Mouse (Mus musculus): ENCODE data around the gene Gria4.
A peak's percentile ranks its signal among the peaks of the same experiment; 100 is the strongest.
"Not testable (repeated sequence)": the region's sequence is repeated elsewhere in the genome, so short reads cannot be mapped to it uniquely, and the experiment has no call there.

The Gria4 gene

GRCm38 (mm10) chr9:4795544-4796288 lies at the start of gene Gria4:
TSS of gene Gria4 (minus strand) at chr9:4796234.
- peak; percentile 90 for DNase-seq

GRCm38 (mm10) chr9:4810941-4811340 lies 14.9 kb upstream of the Gria4 start:
- not testable (repeated sequence) for DNase-seq

- no peak for DNase-seq
These were observed 7.2 kb upstream of the Gria4 start for GRCm38 (mm10) chr9:4803151-4803755.

- no peak for DNase-seq
These were observed 1.4 kb upstream of the Gria4 start for GRCm38 (mm10) chr9:4797396-4797795.

- DNase-seq = no peak
These were observed 233 bp upstream of the Gria4 start for GRCm38 (mm10) chr9:4796289-4796645.

GRCm38 (mm10) chr9:4795075-4795474 lies 959 bp downstream of the Gria4 start:
- peak; percentile 38 for DNase-seq

- DNase-seq = peak; percentile 52
These were observed 1.6 kb downstream of the Gria4 start for GRCm38 (mm10) chr9:4794411-4794810.

- DNase-seq = peak; percentile 90
These were observed 46.6 kb downstream of the Gria4 start for GRCm38 (mm10) chr9:4749407-4749806.

- no peak for DNase-seq
These were observed 81.9 kb downstream of the Gria4 start for GRCm38 (mm10) chr9:4714086-4714485.

GRCm38 (mm10) chr9:4712367-4712766 lies 83.7 kb downstream of the Gria4 start:
- DNase-seq = no peak

- no peak for DNase-seq
These were observed 108.9 kb downstream of the Gria4 start for GRCm38 (mm10) chr9:4687149-4687548.

- DNase-seq = peak; percentile 54
These were observed 115.8 kb downstream of the Gria4 start for GRCm38 (mm10) chr9:4680244-4680643.

- DNase-seq = no peak
These were observed 116.9 kb downstream of the Gria4 start for GRCm38 (mm10) chr9:4679099-4679498.

GRCm38 (mm10) chr9:4665691-4666090 lies 130.3 kb downstream of the Gria4 start:
- DNase-seq = no peak

- DNase-seq = no peak
These were observed 133.6 kb downstream of the Gria4 start for GRCm38 (mm10) chr9:4662421-4662820.

- peak; percentile 59 for DNase-seq
These were observed 137.1 kb downstream of the Gria4 start for GRCm38 (mm10) chr9:4658951-4659350.

GRCm38 (mm10) chr9:4654333-4654732 lies 141.7 kb downstream of the Gria4 start:
- no peak for DNase-seq

GRCm38 (mm10) chr9:4639192-4639900 lies 156.7 kb downstream of the Gria4 start:
- peak; percentile 42 for DNase-seq

- DNase-seq = no peak
These were observed 164.1 kb downstream of the Gria4 start for GRCm38 (mm10) chr9:4631910-4632309.

GRCm38 (mm10) chr9:4615286-4615685 lies 180.7 kb downstream of the Gria4 start:
- DNase-seq = no peak

GRCm38 (mm10) chr9:4605354-4605753 lies 190.7 kb downstream of the Gria4 start:
- DNase-seq = peak; percentile 48

GRCm38 (mm10) chr9:4604236-4604635 lies 191.8 kb downstream of the Gria4 start:
- no peak for DNase-seq

- no peak for DNase-seq
These were observed 194.2 kb downstream of the Gria4 start for GRCm38 (mm10) chr9:4601788-4602187.

GRCm38 (mm10) chr9:4573596-4573995 lies 222.4 kb downstream of the Gria4 start:
- peak; percentile 14 for DNase-seq
